Mouse (Mus musculus) liver, adult 10 weeks (tissue): ENCODE data around the gene Casc3. TPM values are rescaled to one million over a fixed set of nuclear protein-coding genes. Genes with fewer than 3 reads are reported as not detected.

Experiments
- polyA plus RNA-seq: library from polyadenylated mRNA; stranded (reverse); fragments of 350-450 nt; fragmentation: Illumina TruSeq; extraction: RNeasy Lipid Tissue Mini Kit (QIAGEN cat#74804); gene quantifications from one replicate; pipeline ENCODE4 v1.2.3, GENCODE M21; 2014; ENCODE audit warnings: low read depth, low replicate concordance

The Casc3 gene
- 8.3 TPM for polyA plus RNA-seq

DNA sequence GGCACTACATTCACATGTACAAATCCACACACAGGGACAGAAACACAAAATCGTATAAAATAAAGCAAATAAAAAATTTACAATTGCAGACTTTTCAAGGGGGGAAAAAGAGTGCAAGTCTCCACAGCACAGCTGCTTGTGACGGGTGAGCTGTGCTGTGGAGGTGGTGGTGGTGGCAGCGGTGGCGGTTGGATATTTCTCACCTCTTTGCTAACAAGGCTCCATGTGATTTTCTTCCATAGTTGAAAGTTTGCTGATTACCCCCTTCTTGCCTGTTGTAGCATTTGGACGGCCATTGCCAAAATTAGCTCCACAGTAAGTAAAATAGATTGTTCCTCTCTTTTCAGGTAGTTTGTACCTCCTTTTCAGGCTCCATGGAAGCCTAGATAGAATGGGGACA lies at the start of gene Casc3:
Gene Casc3 (plus strand): TSS at position 301 of the 400 bp plus-strand sequence.

DNA sequence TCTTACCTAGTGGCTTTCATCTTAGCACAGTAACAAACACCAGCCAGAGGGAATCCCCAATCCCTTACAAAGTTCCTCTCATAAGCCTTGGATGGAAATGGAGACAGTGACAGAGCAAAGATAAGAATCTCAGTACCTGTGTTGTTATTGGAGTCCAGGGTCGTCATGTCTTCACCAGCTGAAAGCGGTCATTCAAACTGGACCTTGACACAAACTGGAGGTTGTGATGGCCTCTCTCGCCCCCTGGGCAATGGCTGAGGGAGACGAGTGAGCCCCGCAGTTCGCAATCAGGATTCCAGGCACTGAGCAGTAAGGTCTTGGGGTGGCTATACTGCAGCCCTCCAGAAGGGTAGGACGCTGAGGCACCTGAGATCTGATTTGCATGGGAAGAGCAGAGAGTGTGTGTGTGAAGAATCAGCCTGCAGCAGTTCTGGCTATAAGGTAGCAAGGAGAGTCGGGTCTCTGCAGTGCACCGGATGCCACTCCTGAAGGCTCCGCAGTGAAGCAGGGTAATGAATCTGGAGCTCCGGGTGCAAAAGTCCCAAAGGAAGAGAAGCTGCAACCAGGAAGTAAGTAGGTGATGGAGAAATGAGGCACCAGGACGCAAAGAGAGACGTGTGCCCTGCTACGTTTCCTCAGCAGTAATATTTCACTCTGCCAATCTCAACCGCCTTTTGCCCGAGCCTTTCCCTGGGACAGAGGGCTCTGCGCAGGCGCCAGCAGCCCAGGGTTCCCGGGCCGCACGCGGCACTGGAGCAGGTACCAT lies 29.9 kb upstream of the Casc3 start, which contains the start of gene Nr1d1:
Gene Nr1d1 (minus strand): TSS at position 752 of the 766 bp plus-strand sequence.

DNA sequence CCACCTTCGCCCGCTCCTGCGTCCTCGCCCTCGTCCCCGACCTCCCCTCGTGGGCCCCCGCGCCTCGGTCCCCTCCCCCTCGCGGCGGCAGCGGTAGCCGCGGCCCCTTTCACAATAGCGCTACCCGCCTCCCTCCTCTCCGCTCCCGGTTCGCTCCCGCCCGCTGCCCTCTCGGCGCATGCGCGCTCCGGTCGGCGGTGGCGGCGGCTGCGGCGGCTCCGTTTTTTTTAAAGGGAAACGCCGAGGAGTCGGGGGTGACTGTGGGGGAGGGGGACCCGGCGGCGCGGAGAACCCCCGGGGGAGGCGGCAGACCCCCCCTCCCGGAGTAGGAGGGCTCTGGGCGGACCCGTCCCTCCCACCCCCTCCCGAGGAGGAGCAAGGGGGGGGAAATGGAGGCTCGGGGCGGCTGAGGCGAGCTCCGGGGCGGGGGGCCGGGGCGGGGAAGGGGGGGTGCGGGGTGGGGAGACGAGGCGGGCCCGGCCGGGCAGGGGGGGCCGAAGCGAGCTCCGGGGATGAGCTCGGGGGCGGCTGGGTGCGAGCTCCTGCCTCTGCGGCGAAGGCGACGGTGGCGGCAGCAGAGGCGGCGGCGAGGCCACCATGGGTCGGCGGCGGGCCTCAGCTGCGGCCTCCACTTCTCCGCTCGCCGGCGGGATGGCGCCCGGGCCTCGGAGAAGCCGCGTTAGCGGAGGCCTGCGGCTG lies 9.5 kb upstream of the Casc3 start, which contains the start of gene Msl1:
Gene Msl1 (plus strand): TSS at position 502 of the 699 bp plus-strand sequence.

DNA sequence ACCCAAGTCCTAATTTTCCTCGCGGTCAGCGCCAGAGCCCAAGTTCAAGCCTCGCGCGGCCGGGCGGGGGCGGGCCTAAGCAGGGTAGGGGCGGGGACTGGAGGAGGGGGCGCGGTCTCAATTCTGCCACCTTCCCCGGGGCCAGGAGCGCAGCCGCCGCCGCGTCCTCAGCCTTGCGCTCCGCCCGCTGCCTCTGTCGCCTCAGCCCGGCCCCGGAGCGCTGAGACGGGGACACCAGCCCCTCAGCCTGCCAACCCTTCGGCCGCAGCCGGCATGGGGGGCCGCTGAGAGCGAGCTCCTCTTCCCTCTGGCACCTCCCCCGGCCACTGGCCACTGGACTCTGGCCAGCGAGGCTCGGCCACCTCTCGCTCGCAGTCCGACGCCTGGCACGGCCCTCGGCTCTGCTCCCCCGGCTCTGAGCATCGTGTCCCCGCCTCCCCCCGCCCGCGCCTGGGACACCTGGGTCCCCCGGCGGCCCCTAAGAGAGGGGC lies 32.0 kb downstream of the Casc3 start, which contains the start of gene Rapgefl1:
Gene Rapgefl1 (plus strand): TSS at position 135 of the 491 bp plus-strand sequence.

DNA sequence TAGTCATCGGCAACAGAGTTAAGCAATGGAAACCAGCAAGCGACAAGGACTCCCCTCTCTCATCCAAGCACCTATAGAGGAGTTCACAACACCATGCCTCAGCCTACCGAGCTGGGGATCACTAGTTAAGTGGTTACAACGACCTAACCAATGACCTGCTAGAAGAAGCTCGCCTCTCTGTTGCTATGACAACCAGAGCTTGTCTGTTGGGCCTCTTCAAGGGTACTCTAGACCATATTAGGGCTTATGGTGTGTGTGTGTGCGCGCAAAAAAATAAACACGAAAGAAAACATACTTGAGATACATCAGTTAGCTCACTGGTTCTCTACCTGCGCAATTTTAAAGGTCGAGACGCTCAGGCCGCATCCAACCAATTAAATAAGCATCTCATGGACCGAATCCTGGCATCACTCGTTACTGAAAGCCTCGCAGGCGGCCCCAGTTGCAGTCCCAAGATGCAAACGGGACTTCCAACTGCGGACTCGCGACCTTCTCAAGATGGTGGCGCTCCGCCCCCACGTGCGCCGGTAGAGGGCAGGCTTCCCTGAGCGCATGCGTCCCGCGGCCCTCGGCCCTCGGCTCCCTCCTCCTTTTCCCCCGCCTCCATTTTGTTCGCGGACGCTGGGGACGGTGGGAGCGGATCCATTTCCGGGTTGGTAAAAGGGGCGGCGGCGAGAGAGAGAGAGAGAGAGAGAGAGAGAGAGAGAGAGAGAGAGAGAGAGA lies 58.5 kb downstream of the Casc3 start, which contains the start of gene Wipf2:
Gene Wipf2 (plus strand): TSS at position 611 of the 723 bp plus-strand sequence.

Other genes with a start within 250 kb of the Casc3 start
- 17.5 TPM for gene Ormdl3, start 217.5 kb upstream of the Casc3 start, polyA plus RNA-seq
- gene Lrrc3c, start 206.6 kb upstream of the Casc3 start, polyA plus RNA-seq: not detected
- gene Gm12355, start 179.2 kb upstream of the Casc3 start, polyA plus RNA-seq: not detected
- gene Gsdma3, start 178.5 kb upstream of the Casc3 start, polyA plus RNA-seq: not detected
- not detected for gene Gsdma2, start 158.1 kb upstream of the Casc3 start, polyA plus RNA-seq
- gene Gsdma, start 140.6 kb upstream of the Casc3 start, polyA plus RNA-seq: not detected
- gene Psmd3, start 122.4 kb upstream of the Casc3 start, polyA plus RNA-seq: 16.6 TPM
- not detected for gene Csf3, start 103.6 kb upstream of the Casc3 start, polyA plus RNA-seq
- 2.0 TPM for gene Med24, start 75.5 kb upstream of the Casc3 start, polyA plus RNA-seq
- 1.7 TPM for gene Thra, start 64.3 kb upstream of the Casc3 start, polyA plus RNA-seq
- gene Nr1d1, start 29.6 kb upstream of the Casc3 start, polyA plus RNA-seq: 8.0 TPM
- 35.5 TPM for gene Msl1, start 9.4 kb upstream of the Casc3 start, polyA plus RNA-seq
- not detected for gene Rapgefl1, start 31.9 kb downstream of the Casc3 start, polyA plus RNA-seq
- 4.0 TPM for gene Wipf2, start 58.7 kb downstream of the Casc3 start, polyA plus RNA-seq
- 0.08 TPM for gene Cdc6, start 102.9 kb downstream of the Casc3 start, polyA plus RNA-seq
- gene Rara, start 122.9 kb downstream of the Casc3 start, polyA plus RNA-seq: 1.1 TPM
- gene Gjd3, start 178.1 kb downstream of the Casc3 start, polyA plus RNA-seq: not detected
- gene Top2a, start 219.3 kb downstream of the Casc3 start, polyA plus RNA-seq: 0.58 TPM
- 267 TPM for gene Igfbp4, start 236.3 kb downstream of the Casc3 start, polyA plus RNA-seq